Mouse (Mus musculus) heart, postnatal 36 days (tissue): Measurements from ENCODE around the gene Ak9. TPM values are rescaled to one million over a fixed set of nuclear protein-coding genes. Genes with fewer than 3 reads are reported as not detected.
A peak's percentile ranks its signal among the peaks of the same experiment; 100 is the strongest.

Experiments used
- DNase-seq, 2 experiments: peaks; one replicate each; pipeline ENCODE4 v3.0.0; 2021 to 2022
- intact Hi-C: fragments of 180-260 bp; cut with DNase I; formaldehyde crosslinking; loops from one replicate; pipeline ENCODE4 v1.15.1; 2025
- total RNA-seq, 2 experiments: library from RNA; stranded (reverse); gene quantifications; 2 replicates each; pipeline ENCODE4 v1.2.3; 2021

Gene Ak9
- total RNA-seq, 2 experiments from 2014 or later: not detected

DNA sequence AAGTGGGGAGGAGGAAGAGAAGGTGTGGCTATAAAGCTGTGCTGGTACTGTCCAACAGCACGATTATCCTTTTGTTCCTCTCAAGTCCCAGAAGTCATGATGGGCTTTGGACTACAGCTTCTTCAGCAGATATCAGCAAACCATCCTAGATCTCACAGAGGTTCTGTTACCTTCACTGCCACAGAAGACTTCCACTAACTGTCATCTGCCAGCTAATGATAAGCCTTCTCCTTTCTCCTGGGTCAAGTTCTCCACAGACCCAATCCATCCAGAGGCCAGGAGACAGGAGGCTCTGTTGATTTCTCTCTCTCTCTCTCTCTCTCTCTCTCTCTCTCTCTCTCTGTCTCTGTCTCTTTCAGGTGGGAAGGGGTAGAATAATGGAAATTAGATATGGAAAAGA lies 144.4 kb downstream of the Ak9 start:
- no peak for DNase-seq
- intact Hi-C loops: no loop called here

DNA sequence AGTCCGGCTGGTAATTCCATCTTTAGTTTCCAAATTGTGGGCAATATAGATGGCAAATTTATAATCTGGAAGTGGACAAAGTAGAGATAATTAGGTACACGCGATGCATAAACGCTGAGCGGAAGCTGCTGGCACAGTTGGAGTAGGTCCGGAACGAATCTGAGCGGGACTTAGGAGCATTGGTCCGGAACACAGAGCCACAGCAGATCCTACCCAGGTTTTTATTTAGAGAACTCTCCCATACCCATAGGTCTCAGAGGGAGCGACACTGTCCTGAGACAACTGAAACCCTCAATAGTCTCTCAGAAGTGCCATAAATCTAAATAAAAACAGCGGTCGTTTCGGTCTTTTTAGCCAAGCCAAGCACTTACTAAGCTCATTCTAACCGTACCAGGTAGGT lies 145.9 kb downstream of the Ak9 start:
- intact Hi-C loops: loop anchor here (10.0 kb wide), 1 partner anchor 145 kb away; the partner anchor contains the start of genes Ak9 and Fig4
- peak in 1 of 2 experiments; percentile 19 for DNase-seq

DNA sequence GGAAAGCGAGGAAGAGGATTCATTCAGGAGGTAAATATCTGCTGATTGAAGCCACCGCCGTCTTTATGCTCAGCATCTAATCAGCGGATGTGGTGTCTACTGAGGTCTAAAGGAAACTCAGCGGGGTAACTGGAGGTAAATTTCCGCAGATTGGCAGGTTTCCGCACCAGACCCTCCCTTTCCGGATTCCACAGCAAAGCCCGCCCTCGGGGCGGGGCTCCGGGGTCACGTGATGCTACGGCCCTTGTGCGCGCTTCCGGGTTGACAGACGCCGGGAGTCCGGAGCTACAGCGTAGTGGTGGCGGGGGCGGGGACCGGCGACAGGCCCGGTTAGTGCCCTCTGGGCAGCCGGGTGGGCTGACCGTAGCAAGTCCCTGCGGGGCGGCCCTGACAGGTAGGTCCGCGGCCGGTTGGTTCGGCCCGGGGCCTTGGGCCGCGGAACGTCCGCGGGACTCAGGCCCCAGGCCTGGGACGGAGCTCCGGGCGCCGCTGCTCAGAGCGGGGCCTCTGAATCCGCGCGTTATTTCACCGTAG lies 146.4 kb downstream of the Ak9 start, which contains the start of gene Zbtb24:
Zbtb24 (plus strand) TSS at position 247 of the 534 bp plus-strand sequence.
- intact Hi-C loops: loop anchor here (10.0 kb wide), 1 partner anchor 145 kb away; the partner anchor contains the start of genes Ak9 and Fig4
- peak; percentile 94 for DNase-seq

GRCm38 (mm10) chr10:41450780-41451522 lies 147.2 kb downstream of the Ak9 start:
- no peak for DNase-seq
- intact Hi-C loops: loop anchor here (10.0 kb wide), 1 partner anchor 146 kb away; the partner anchor contains the start of genes Ak9 and Fig4

DNA sequence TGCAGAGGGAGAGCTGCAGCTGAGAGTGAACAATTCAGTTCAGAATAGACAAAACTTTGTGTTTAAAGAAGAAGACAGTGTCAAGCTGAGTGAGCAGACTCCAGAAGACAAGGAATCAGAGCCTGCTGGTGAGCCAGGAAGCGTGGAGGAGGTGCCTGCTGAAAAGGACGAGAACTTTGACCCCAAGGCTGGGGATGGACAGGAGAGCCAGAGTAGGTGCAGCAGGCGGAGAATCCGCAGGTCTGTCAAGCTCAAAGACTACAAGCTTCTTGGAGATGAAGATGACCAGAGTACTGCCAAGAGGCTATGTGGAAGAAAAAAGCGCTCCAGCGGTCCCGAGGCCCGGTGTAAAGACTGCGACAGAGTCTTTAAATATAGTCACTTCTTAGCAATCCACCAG lies 147.9 kb downstream of the Ak9 start:
- intact Hi-C loops: loop anchor here (10.0 kb wide), 1 partner anchor 147 kb away; the partner anchor contains the start of genes Ak9 and Fig4
- no peak for DNase-seq

DNA sequence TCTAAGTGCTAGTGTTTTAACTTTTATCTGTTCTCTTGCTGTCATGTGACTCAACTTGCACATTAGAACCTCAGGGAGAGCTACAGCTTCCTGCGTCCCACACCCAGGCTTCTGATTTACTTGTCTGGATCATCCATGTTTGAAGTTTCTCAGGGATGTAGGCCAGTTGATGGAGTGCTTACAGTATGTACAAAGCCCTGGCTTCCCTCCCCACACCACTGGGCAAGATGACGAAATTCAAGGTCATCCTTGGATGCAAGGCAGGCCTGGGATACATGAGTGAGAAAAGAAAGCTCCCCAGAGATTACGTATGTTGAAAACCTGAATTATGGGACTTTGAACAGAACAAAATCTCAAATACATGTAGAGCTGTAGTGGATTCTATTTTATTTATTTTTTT lies 149.0 kb downstream of the Ak9 start:
- no peak for DNase-seq
- intact Hi-C loops: loop anchor here (10.0 kb wide), 1 partner anchor 148 kb away; the partner anchor contains the start of genes Ak9 and Fig4

GRCm38 (mm10) chr10:41459990-41460389 lies 156.2 kb downstream of the Ak9 start:
- DNase-seq: no peak
- intact Hi-C loops: loop anchor here (10.0 kb wide), 1 partner anchor 155 kb away; the partner anchor contains the start of genes Ak9 and Fig4

GRCm38 (mm10) chr10:41460501-41460900 lies 156.7 kb downstream of the Ak9 start:
- intact Hi-C loops: no loop called here
- no peak for DNase-seq

- intact Hi-C loops: no loop called here
- no peak for DNase-seq
These were observed 157.4 kb downstream of the Ak9 start for GRCm38 (mm10) chr10:41461057-41461722.

- intact Hi-C loops: no loop called here
- no peak for DNase-seq
These were observed 160.7 kb downstream of the Ak9 start for GRCm38 (mm10) chr10:41464401-41464955.

- DNase-seq: no peak
These were observed 163.5 kb downstream of the Ak9 start for GRCm38 (mm10) chr10:41467325-41467724.

DNA sequence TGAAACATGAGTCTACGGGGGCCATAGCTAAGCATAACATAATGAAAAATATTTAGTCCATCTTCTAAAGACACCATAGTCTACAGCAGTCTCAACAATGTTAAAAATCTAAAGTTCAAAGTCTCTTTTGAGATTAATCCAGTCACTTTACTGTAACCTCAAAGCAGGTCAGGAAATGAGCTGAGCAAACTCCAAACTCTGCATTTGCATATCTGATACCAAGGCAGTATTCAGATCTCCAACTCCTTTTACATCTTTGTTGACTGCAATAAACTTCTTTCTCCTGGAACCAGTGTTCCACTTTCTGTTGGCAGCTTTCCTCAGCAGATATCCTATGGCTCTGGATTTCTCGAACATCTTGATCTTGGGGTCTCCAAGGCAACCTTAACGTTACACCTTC lies 166.9 kb downstream of the Ak9 start:
- intact Hi-C loops: no loop called here
- DNase-seq: no peak

More at GRCm38 (mm10) chr10:41467325-41467724, 163.5 kb downstream of the Ak9 start:
- intact Hi-C loops: no loop called here

DNA sequence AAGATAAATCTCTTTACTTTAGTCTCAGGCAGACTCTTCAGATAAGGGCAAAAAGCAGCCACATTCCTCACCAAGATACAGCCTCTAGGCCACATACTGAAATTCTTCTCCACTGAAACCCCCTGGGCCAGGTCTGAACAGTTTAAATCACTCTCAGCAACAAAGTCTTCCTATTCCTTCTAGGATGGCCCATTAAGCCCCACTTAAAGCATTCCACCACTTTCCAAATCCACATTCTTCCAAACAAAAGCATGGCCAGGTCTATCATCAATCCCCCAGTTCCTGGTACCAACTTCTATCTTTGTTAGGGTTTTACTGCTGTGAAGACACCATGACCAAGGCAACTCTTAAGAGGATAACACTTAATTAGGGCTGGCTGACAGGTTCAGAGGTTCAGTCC lies 168.8 kb downstream of the Ak9 start:
- no peak for DNase-seq
- intact Hi-C loops: no loop called here

- intact Hi-C loops: no loop called here
- no peak for DNase-seq
These were observed 169.2 kb downstream of the Ak9 start for GRCm38 (mm10) chr10:41472962-41473481.

GRCm38 (mm10) chr10:41473782-41474468 lies 170.1 kb downstream of the Ak9 start:
- intact Hi-C loops: no loop called here
- peak; percentile 50 to 58 for DNase-seq

DNA sequence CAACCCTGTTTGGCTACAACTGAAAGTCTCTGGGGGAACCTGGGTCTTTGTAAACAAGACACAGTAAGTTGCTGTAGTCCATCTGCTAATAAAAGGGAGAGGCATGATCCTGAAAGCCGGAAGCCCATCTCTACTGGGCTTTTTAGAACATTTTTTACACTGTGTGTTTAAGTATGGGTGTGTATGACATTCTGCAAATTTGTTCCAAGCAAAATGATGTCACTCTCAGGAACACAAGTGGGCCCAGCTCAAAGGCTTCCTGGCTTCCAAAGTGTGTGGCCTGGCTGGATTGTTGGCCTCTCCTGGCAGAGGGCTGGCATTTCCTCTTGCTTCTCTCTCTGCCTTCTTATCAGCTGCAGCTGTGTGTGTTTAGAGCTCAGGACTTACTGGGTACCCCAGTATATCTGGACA lies 171.2 kb downstream of the Ak9 start:
- intact Hi-C loops: no loop called here
- DNase-seq: peak; percentile 36 to 62

DNA sequence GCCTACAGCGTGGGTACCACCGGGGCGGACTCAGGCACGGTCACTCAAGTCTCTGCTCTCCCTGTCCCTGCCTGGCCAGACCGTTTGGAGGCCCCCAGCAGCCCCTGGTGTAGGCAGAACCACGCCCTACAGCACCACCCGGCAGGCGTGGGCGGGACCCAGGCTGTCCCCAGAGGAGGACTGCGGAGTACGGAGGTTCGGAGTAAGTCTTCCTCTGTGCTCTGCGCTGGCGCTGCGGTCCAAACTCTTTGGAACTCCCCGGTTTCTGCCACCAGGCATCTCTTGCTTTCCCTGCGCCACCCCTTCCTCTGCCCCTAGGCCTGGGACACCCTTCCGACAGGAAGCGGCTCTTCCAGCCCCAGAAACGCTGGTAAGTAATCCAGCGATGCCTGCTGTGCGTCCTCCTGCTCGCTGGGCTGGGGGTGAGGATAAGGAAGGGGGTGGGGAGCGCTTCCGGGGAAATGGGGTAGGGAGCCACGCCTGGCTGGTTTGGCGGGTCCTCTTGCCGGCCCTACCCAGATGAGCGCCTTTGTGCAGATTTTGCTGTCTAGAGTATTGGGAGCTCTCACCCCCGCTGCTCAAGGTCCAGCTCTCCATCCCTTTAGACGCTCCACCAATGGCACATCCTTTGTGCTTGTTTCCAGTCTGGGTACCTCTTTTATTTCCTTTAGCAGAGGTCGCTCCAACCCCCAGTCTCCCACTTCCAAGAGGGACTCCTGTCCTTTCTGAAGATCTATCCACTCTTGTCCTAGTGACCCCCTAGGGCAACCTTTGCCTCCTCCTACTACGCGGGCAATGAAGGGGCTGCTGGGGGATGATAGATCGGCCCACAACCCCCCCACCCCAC lies 172.6 kb downstream of the Ak9 start, which contains the start of gene Mical1:
Mical1 (plus strand) TSS at position 144 of the 847 bp plus-strand sequence.
- peak; percentile 74 to 83 for DNase-seq
- intact Hi-C loops: loop anchor here (1.0 to 2.0 kb wide), 2 partner anchors 13 to 26 kb away; no protein-coding TSS in a partner anchor

GRCm38 (mm10) chr10:41477018-41477277 lies 173.2 kb downstream of the Ak9 start:
- intact Hi-C loops: loop anchor here (2.0 kb wide), 1 partner anchor 26 kb away; no protein-coding TSS in a partner anchor
- no peak for DNase-seq
